Mouse (Mus musculus): ENCODE data around the gene Olfr287.

Olfr287 gene

DNA sequence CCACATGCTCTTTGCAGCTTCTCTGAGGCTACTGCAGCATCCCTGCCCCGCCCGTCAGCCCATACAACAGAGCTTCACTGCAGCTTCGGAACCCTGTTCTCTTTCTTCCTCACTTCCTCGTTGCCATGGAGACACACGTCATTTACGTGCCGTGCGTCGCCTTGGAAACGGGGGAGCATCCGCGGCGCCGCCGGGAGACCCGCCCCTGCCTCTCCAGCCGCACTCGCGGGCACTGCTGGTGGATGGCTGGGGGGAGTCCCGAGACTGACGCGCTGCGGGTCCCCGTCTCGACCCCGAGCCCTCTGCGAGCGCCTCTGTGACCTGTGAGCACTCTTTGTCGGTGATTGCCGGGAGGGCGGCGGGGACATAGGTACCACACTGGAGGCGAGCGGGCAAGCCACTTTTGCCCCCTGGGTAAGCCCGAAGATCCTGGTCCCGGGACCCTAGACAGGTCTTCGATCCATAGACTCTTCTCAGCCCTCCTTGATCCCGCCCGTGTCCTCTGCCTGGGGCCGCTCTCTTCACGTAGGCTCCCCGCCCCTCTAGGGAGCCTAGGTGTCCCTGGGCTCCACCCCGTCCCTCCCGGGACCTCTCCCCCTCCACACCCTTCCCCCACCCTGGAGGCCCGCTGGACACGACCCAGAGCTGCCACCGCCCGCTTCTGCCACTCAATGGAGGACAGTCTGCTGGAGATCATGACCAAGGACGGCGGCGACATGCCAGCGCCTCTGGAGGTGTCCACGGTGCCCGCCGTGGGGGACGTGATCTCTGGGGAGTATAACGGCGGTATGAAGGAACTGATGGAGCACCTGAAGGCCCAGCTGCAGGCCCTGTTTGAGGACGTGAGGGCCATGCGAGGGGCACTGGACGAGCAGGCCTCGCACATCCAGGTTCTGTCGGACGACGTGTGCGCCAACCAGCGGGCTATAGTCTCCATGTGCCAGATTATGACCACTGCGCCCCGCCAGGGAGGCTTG lies 52.9 kb downstream of the Olfr287 start:
- peak; percentile 87 to 93 for DNase-seq (ENCODE audit: low spot score in 2 of 2)

DNA sequence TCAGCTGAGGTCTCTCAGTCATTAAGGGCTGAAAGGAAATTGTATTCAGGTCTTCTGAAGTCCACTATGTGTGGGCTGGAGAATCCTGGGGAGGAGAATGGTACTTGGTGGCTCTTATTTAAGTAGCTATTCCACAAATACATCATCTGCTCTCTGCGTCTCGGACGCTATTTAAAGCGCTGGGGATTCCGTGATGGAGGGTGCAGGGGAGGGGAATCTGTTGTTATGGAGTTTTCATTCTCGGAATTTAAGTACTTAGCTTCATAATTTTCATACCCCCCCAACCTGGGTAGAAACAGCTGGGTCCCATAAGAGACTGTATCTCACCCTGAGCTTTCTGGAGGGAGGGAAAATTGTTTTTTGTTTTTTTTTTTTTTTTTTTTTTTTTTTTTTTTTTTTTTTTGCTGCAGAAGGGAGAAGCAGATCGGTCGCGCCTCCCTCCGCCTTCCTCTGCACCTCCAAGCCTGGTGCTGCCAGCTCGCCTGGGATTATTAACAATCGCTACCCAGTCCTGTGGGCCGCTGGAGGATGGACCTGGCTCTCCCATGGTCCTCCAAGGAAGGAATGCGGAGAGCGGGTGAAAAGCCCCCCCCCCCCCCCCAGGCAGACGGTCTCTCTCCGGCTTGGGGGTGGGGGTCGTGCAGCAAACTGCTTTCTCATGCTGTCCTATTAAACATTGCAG lies 53.8 kb downstream of the Olfr287 start, which contains the start of gene Ccdc184:
Ccdc184 (plus strand) TSS at position 196 of the 682 bp plus-strand sequence.
- peak; percentile 26 to 44 for DNase-seq (ENCODE audit: low spot score in 2 of 2)

DNA sequence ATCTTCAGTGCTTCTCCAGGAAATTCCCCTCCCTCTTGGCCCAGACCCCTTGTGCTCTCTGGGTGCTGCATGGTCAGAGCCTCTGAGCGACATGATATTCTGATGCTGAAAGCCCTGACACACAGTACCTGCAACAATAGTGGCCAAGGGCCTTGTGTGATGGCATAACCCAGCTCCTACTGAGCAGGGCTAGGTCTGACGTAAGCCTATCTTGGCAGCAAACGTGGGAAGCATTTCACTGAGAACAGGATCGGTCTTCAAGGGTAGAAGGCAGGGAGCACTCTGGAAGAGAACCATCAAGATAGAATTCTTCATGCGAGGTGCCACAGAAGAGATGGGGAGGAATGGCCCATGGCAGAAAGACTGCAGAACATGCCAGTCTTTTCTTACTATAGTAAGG lies 55.3 kb downstream of the Olfr287 start, which contains the start of gene Asb8:
Asb8 (minus strand) TSS at position 101 of the 400 bp plus-strand sequence.
- no peak for DNase-seq (ENCODE audit: low spot score in 2 of 2)

DNA sequence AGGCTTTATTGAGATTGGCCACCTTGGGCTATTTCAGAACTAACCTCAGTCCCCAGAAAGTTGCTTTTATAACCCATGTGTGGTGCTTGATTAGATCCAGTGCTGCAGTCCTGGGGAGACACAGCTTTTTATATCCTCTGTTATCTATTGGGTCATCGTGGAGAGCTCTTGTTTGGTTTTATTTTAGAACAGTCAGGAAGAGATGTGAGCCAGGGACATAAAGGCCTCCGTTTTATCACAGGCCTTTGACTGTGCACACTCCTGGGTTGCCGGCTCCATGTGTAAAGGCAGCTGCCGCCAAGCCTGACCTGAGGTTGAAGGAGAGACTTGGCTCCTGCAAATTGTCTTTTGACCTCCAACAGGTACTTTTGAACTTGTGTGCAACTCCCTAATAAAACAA lies 58.3 kb downstream of the Olfr287 start:
- DNase-seq (ENCODE audit: low spot score in 2 of 2), result no peak

DNA sequence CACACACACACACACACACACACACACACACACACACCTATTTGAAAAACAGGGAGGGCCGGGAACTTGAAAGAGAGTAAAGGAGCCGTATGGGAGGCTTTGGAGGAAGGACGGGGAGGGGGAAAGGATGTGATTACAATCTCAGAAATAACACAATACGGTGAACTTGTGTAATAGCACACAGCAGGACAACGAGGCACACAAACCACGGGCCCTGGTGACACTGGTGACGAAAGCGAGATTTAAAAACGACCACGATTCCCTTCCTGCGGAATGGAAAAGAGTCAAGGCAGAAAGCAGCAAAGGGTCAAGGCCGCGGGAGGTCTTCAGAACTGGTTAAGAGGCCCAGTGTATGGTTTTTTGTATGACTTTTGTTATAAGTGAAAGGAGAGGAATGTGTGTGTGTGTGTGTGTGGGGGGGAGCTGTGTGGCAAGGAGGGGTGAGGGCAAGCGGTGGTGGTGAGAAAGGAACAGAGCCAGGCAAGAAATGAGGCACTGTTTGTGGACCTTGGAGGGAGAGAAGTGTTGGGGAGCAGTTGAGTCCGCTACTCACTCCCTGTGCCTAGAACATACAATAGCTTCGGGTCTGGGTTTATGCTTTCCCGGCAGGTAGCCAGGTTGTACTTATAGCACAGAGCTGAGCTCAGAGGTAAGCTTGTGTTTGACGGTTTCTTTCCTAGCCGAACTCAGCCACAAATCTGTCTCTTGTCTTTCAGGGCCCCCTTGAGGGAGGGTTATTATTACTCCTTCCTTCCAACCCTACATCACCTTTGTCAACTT lies 59.6 kb downstream of the Olfr287 start:
- DNase-seq (ENCODE audit: low spot score in 2 of 2), result no peak

DNA sequence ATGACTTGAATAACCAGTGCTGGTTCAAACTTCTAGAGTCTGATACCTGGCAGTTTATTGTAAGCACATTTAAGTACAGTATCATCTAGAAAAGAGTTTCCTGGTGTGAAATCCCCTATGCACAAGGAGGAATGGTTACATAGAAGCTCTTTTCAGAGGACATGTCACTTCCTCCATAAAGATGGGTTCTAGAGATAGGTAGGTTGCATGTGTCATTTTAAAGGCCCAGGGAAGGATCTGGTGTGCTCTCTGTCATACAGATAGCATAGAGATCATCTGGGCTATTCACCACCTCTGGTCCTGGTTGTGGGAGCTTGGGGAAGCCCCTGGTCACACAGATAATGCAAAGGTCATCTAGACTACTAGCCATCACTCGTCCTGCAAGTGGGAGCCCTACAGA lies 63.6 kb downstream of the Olfr287 start:
- DNase-seq (ENCODE audit: low spot score in 2 of 2), result no peak

All from frontal cortex, postnatal 36 days (tissue).